Mouse (Mus musculus) heart, postnatal 0 days (tissue): ENCODE data around the gene Ttc9b. TPM values are rescaled to one million over a fixed set of nuclear protein-coding genes. Genes with fewer than 3 reads are reported as not detected.
A peak's percentile ranks its signal among the peaks of the same experiment; 100 is the strongest.

Experiments used
- ATAC-seq: fragments of 200-750 bp; cut with Nextera tagmentation; 2 replicates; pipeline ENCODE4 v1.8.0; 2017; ENCODE audit warnings: low read depth, moderate number of reproducible peaks, moderate library complexity; ENCODE audit not compliant: insufficient read depth
- DNase-seq: peaks from one replicate; pipeline ENCODE4 v3.0.0-alpha.2; 2016; ENCODE audit warnings: low spot score
- H3K27ac ChIP-seq: fragments of 300-500 bp; sonication (generic); 2 replicates; pipeline ENCODE4 v1.5.1; 2014; ENCODE audit warnings: low read depth, mild to moderate bottlenecking
- H3K27me3 ChIP-seq: fragments of 300-500 bp; sonication (generic); 2 replicates; pipeline ENCODE4 v1.6.1; 2014; ENCODE audit warnings: low read length, mixed read lengths; ENCODE audit not compliant: control insufficient read depth, insufficient read depth
- H3K36me3 ChIP-seq: fragments of 300-500 bp; sonication (generic); replicated peaks from 2 replicates; pipeline ENCODE4 v1.6.1; 2014; ENCODE audit warnings: low read length, mixed read lengths; ENCODE audit not compliant: control insufficient read depth, insufficient read depth
- H3K4me1 ChIP-seq: fragments of 300-500 bp; sonication (generic); 2 replicates; pipeline ENCODE4 v1.6.1; 2014; ENCODE audit warnings: antibody characterized with exemption; ENCODE audit not compliant: control insufficient read depth, insufficient read depth
- H3K4me2 ChIP-seq: fragments of 300-500 bp; sonication (generic); 2 replicates; pipeline ENCODE4 v1.6.1; 2014; ENCODE audit warnings: low read depth, mild to moderate bottlenecking, low read length, moderate library complexity
- H3K4me3 ChIP-seq: fragments of 300-500 bp; sonication (generic); 2 replicates; pipeline ENCODE4 v1.5.1; 2014; ENCODE audit warnings: low read depth, low read length
- H3K9ac ChIP-seq: fragments of 300-500 bp; sonication (generic); replicated peaks from 2 replicates; pipeline ENCODE4 v1.6.1; 2014; ENCODE audit warnings: low read depth, low read length, mixed read lengths
- H3K9me3 ChIP-seq: fragments of 300-500 bp; sonication (generic); replicated peaks from 2 replicates; pipeline ENCODE4 v1.6.1; 2016; ENCODE audit warnings: low read length; ENCODE audit not compliant: control insufficient read depth
- CTCF ChIP-seq: IDR thresholded peaks from 2 replicates; pipeline ENCODE4 v1.5.1; 2016; ENCODE audit warnings: antibody characterized with exemption, control low read depth, low read depth
- EP300 ChIP-seq: IDR thresholded peaks from 2 replicates; pipeline ENCODE4 v1.6.1; 2016; ENCODE audit warnings: antibody characterized with exemption, low read depth
- WGBS: fragments of 180-500 bp; shearing (Covaris S2); extraction: QIAGEN DNeasy Blood & Tissue Kit; methylation state at CpG from one replicate; pipeline ENCODE4 v1.1.7; 2014; 5-methylcytosine and 5-hydroxymethylcytosine counted together
- polyA plus RNA-seq: library from polyadenylated mRNA; unstranded; fragments of >200 nt; fragmentation: Nextera tagmentation; extraction: Ambion mirVana; gene quantifications from 2 replicates; pipeline ENCODE4 v1.2.1, GENCODE M21; 2015
- total RNA-seq: library from RNA; depleted of rRNA; stranded (reverse); fragments of >200 nt; gene quantifications from 2 replicates; pipeline ENCODE4 v1.2.3, GENCODE M21; 2014; ENCODE audit warnings: low replicate concordance

Gene Ttc9b
- total and polyA plus RNA-seq, 2 experiments from 2014 or later: not detected

GRCm38 (mm10) chr7:27673575-27674131 lies 19.9 kb downstream of the Ttc9b start:
- H3K27me3 ChIP-seq: no peaks in the 10 kb centered on the region
- no peaks in the 10 kb centered on the region for H3K9me3 ChIP-seq
- H3K9ac ChIP-seq: peak overlapping the region; percentile 69
- ATAC-seq (0 out of 2 replicates have a peak, but pooled peaks have one; percentile 18), DNase-seq (no peak)
- peak overlapping the region; percentile 100 for H3K4me2 ChIP-seq
- TF ChIP-seq EP300 (no peak), CTCF (no peak)
- 3% methylated on average over 51 of the region's 52 CpGs for WGBS
- H3K27ac ChIP-seq: no peak overlapping the region
- H3K36me3 ChIP-seq: no peaks in the 10 kb centered on the region; the same call in none of the 2 replicates
- peaks cover 13% of the 10 kb centered on the region for H3K4me1 ChIP-seq
- peak overlapping the region; percentile 85 for H3K4me3 ChIP-seq

GRCm38 (mm10) chr7:27674195-27674521 lies 20.4 kb downstream of the Ttc9b start:
- Histone ChIP-seq H3K9me3 (no peaks in the 10 kb centered on the region), H3K9ac (peak overlapping the region; percentile 69), H3K27ac (no peak overlapping the region), H3K36me3 (no peaks in the 10 kb centered on the region; the same call in none of the 2 replicates), H3K27me3 (no peaks in the 10 kb centered on the region), H3K4me2 (peak overlapping the region; percentile 100), H3K4me3 (peak overlapping the region; percentile 85), H3K4me1 (peaks cover 13% of the 10 kb centered on the region)
- ATAC-seq (peak; percentile 70), DNase-seq (no peak)
- no peak for TF ChIP-seq EP300
- TF ChIP-seq CTCF: no peak
- 3% methylated on average over 33 of the region's 38 CpGs for WGBS

GRCm38 (mm10) chr7:27674522-27675221 lies 21.0 kb downstream of the Ttc9b start, which contains the start of gene Map3k10:
Gene Map3k10, minus strand, starts transcription at chr7:27674598.
- DNase-seq (peak; percentile 88), ATAC-seq (peak; percentile 96)
- no peaks in the 10 kb centered on the region for H3K9me3 ChIP-seq
- H3K9ac ChIP-seq: peak within 1 kb of the TSS; percentile 69
- H3K4me1 ChIP-seq: peaks cover 13% of the 10 kb centered on the region
- under 1% methylated on average over 28 of the region's 31 CpGs for WGBS
- no peaks in the 10 kb centered on the region for H3K27me3 ChIP-seq
- H3K4me2 ChIP-seq: peak within 1 kb of the TSS; percentile 100
- peak within 1 kb of the TSS; percentile 73 for H3K27ac ChIP-seq
- TF ChIP-seq CTCF (no peak), EP300 (no peak)
- H3K36me3 ChIP-seq: no peaks in the 10 kb centered on the region; the same call in none of the 2 replicates
- H3K4me3 ChIP-seq: peak within 1 kb of the TSS; percentile 85

GRCm38 (mm10) chr7:27675222-27675612 lies 21.5 kb downstream of the Ttc9b start:
- DNase-seq (no peak), ATAC-seq (no peak)
- Histone ChIP-seq H3K27me3 (no peaks in the 10 kb centered on the region), H3K9me3 (no peaks in the 10 kb centered on the region), H3K36me3 (no peaks in the 10 kb centered on the region; the same call in none of the 2 replicates), H3K9ac (no peak overlapping the region), H3K4me2 (peak overlapping the region; percentile 100), H3K27ac (no peak overlapping the region), H3K4me3 (peak overlapping the region; percentile 85; the same call in 1 of the 2 replicates), H3K4me1 (peaks cover 13% of the 10 kb centered on the region)
- no peak for TF ChIP-seq CTCF
- TF ChIP-seq EP300: no peak
- 38% methylated on average over 14 of the region's 14 CpGs for WGBS

GRCm38 (mm10) chr7:27683218-27683617 lies 29.5 kb downstream of the Ttc9b start:
- Histone ChIP-seq H3K9me3 (no peaks in the 10 kb centered on the region), H3K27me3 (0 out of 2 replicates have a peak, but pooled peaks cover 7% of the 10 kb centered on the region), H3K9ac (no peak overlapping the region), H3K4me3 (no peak overlapping the region), H3K4me1 (0 out of 2 replicates have a peak, but pooled peaks cover 3% of the 10 kb centered on the region), H3K36me3 (no peaks in the 10 kb centered on the region), H3K4me2 (no peak overlapping the region), H3K27ac (no peak overlapping the region)
- no peak for ATAC-seq
- TF ChIP-seq EP300 (no peak), CTCF (no peak)
- DNase-seq: no peak
- 5% methylated on average over 2 of the region's 2 CpGs for WGBS
